Mouse (Mus musculus) MEL-GATA-1-ER (cell line): ENCODE results near the gene Clk3.
A peak's percentile ranks its signal among the peaks of the same experiment; 100 is the strongest.

Source experiments
- DNase-seq: peaks from one replicate; pipeline ENCODE4 v3.0.0-alpha.2; 2012; ENCODE audit warnings: low read depth; ENCODE audit errors: extremely low read depth

The Clk3 gene

DNA sequence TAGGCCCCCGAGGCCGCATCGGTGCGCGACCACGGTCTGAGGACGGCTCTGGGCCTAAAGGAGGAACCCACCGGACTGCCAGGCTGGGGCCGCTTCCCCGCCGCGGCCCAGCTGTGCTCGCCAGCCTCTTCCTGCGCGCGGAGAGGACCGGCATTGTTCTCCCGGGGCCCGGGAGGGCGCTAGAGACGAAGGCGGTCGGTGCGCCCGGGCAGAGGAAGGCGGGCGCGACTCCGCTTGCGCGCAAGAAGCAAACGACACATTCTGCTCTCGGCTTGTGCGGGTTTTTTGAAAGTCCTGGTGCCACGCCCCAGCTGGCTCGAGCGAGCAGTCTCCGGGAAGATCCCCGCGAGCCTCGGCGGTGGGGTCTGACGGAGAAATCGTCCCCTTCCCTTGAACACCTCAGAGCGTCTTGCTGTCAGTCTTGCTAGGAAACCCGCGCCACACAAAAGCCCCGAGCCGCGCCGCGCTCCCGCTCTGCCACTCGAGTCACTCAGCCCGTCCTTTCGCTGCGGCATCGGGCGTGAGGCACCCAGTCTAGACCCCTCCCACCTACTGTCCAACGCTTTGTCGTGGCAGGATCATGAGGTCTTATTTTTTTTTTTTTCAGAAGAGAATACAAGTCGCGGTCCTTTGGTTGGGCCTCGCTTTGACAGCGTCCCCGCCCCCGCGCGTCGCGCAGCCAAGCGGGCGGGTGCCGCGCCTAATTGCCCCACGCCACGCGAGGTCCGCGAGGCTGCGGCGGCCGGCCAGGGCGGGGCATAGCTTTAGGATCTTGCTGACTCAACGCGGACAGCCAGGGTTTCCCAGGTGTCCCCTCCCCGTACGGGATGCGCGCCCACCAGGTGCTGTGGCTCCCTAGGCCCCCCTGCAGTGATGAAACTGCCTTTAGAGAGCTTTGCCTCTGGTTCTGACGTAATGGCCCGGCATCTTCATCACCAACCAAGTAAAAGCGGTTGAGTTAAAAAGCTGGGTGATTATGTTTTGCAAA lies at the start of gene Clk3:
Gene Clk3, minus strand, starts transcription at position 497 of the 988 bp plus-strand sequence.
- DNase-seq: no peak

DNA sequence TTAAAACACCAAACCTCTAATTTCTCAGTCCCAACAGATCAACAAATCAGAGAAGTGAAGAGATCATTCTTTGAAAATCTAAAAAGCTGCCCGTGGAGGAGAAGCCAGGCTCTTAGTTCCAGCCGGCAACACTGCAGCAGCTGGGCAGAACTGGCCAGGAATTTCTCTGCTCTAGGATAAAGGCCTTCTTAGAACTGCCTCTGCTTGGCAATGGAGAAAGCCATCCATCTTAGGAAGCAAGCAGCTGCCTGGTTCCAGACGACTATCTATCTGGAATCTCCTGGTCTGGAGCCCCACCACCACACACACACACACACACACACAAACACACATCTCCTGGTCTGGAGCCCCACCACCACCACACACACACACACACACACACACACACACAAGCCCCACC lies 49.2 kb upstream of the Clk3 start:
- DNase-seq: no peak

DNA sequence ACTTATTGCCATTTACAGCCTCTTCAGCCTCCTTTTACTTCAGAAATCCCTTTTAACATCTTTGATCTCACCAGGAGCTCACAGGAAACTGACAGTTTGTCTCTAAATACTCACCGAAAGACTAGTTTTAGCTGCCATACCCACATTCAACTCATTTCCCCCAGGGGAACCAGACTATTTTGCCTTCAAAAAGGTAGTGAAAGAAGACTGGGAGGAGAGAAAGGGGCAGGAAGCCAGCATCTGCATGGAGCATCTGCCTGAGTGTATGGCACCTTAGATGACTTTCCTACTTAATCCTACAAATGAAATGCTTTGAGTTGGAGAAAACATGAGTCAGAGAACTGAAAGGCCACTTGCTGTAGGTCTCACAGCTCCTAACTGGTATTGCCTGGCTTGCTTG lies 48.4 kb upstream of the Clk3 start:
- DNase-seq: no peak

DNA sequence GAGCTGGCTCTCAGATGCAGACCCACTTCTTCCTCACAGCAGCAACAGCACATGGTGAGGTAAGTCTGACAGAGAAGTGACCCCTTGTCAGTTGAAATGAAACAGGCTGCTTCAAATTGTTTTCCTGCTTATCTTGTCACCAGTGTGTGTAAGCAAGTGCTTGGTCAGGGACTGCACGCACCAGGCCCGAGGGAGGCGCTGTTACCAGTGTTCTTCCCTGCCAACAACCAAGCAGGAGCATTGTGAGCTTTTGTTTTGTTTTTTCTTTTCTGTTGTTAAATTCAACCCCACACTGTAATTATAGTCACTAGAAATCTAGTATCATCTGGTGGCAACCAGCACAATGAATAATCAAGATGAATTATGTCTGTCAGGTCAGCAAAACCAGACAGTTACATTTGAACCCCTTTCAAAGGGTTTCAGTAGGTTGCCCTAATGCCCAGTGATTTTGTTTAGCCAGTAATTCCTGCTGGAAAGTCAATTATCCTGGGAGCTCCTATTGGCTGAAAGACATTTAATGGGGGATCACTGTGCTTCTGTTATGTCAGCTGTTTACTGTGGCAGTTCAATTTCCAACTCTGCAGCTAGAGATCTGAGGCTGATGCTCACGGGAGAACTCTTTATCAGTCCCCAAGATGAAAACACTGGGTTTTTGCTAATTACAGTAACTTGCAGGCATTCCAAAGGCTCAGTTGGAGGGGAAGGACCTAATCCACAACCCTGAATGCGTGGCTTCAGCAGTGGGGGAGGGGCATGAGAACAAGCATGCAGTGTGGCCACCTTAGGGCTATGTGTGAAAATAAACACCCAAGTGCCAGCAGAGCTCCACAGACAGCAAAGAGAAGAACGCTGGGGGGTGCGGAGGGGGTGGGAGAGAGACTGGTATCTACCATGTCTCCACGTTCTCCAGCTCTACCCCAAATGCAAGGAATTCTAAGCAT lies 46.4 kb upstream of the Clk3 start:
- DNase-seq: no peak

DNA sequence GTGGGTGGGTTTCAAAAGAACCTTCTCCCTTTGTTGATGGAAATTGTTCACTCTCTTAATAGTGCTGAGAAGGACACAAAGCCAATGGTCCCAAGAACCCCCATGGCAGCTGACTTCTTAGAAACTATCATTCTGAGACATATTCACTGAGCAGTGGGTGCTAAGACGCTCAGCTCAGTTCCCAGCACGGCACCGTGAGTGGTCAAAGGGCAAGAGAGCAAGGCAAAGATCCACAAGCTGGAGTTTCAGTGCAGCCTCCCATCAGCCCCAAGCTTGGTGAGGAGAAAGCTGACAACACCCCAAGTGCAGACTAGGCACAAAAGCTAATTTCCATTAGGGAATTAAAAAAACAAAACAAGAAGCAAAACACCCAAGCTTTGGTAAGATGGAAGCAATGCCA lies 45.0 kb upstream of the Clk3 start:
- DNase-seq: no peak

DNA sequence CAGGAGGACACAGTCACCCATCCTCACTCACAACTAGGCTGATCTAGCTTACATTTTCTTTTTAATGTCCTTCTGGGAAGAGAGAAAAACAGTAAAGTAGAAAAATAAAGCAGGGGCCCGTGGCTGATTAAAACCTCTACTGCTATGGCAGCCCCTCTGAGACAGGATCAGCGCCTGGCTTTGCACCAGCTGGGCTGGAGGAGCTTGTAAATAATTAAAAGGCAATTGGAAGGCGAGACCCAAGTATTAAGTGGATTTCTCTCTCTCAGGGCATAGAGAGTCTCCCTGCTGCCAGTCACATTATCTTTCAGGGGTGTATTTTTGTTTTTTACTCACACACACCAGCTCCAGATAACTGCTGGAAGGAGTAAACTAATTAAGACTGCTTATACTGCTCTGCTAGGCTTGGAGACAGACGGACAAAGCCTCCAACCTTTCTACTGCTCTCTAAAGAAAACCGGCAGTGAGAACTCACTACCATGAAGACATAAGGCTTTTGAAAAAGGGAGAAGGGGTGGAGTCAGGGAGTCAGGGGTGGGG lies 43.2 kb upstream of the Clk3 start:
- no peak for DNase-seq

DNA sequence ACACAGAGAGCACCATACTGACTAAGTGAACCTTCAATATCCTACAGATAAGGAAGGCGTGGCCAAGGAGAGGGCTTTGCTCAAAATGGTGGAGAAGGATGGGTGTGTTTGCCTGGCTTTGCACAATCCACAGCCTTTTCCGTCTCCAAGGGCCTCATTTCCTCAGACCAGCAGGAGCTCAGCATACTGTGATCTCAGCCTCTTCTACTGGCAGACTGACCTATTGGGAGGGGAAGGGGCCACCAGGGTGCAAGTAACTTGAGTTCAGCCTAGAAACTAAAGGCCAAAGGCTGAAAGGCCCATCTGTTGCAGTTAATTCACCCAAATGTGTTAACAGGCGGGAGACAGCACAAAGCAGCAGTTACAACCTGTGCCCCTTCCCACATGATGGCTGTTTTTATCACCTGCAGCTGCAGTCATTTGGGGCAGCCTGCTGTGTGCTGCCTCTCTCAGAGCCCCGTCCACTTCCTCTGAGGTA lies 41.6 kb upstream of the Clk3 start:
- DNase-seq: no peak

DNA sequence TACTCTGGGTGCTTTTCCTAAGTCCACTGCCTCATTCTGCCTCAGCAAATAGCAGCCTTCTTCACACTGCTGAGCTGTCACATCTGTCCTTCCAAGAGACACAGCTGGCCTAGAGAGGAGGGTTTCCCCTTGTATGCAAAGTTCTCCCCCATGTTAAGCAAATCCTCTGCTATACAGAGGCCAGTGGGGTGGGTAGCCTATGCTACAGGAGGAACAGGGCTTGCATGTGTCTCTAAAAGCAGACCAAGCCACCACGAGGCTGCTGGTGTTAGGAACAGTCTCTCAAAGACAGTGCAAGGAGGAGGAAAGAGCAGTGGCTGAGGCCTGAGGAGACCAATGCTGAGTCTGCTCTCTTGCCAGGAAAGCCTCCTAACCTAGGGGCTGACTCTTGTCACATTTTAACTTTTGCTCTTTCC lies 40.4 kb upstream of the Clk3 start:
- DNase-seq: no peak

DNA sequence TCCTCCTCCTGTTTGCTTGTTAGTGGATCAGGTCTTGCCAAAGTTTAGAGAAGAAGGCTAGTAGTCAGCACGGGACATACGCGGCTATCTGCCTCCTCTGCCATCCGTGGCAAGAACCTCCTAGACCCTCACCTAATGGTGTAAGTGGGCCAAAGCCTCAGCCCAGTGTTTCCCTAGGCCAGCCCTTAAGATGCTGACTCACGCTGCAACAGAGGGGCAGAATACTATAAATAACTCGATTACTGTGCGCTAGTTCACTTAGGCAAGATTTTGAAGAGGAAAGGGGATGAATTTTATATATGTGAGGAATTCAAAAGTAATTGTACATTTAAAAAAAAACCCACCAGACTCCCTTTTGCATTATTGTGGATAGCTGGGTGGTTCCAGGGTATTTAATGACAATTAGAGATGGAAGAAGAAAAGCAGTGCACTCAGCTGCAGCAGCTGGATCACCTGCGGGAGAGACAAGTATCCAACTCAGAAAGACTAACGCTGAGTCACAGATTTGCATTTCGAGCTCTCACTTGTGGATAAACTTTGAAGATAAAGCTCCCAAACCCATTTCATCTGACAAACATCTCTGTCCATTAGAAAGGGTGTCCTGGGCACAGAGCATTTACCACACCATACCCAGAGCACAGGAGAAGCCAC lies 39.6 kb upstream of the Clk3 start:
- DNase-seq: no peak

DNA sequence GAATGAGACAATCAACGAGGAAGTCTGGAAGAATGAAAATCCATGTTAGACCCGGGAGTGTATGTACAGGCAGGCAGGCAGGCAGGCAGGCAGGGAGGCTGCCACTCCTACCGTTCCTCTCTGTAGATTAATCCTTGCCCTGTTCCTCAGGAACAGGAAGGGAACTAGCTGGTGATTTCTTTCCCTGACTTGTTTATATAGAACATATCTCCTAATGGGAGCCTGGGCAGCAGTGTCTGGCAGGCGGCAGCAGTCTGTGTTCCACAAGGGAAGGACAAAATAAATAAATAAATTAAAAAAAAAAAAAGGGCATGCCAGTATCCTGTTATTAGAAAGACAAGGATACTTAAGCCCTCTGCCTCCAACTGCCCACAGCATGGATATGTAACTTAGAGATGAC lies 38.2 kb upstream of the Clk3 start:
- no peak for DNase-seq

DNA sequence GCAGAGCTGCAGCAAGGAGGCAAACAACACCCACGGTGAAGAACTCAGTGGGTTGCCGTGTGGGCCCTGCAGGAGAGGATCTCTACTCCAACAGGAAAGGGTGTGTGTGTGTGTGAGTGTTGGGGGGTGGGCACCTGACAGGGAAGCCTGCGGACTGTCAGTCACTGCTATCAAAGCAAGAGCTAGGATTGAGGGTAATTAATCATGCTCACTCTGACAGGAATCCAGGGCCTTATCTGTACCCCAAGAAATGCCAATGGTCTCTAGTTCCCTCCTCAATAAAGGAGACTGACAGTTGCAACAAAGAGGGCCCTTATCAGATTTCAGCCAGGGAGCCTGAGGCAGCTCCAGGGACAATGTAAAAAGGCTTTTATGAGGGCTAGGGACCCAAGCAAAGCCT lies 37.4 kb upstream of the Clk3 start:
- no peak for DNase-seq

DNA sequence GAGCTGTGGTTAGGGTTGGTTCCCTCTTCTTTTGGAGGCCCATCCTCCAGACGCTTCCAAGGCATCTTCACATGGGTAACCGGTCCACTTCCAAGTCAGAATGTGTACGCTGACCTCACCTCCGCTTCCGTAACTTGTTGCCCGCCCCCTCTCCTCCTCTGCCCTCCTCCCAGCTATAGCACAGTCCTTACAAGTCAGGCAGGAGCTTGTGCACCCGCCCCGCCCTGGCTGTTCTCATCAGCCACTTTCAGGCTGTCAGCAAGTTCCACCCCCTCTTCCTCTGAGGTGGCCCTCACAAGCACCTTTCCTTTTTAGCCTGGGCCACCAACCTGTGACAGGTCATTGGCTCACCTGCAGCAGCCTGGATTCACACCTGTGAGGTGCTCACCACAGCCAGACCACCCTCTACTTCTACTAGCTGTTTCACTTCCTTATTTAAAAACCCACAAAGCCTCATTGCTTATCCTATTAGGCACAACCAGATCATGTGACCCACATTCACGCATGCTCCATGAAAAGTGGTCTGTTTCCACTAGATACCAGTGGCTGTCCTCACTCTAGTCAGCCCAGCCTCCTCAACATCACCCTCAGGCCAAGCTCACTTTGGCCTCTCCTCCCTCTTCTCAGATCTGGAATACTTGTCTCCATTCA lies 34.8 kb upstream of the Clk3 start:
- DNase-seq: peak; percentile 74

DNA sequence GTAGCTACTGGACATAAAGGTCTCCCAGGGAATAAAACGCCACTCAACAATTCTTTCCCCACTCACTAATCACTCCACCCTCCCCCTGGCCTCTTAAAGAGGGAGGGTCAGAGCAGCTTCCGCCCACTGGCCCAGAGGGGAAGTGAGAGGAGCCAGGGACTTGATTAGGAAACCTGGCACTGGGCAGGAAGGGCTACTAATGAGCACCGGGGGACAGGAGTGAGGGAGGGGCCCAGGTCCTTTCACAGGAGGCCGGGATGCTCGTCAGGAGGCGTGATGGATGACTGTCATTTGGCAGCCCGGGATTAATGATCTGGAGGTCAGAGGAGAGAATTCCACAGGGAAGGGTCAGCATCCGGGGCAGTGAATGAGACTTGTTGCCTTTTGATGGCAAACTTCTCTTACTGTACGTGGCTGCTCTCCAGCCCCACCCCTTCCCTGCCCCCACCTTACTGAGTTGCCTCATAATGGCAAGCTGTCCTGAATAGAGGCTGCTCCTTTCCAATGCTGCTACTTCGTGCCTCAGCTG lies 33.1 kb upstream of the Clk3 start:
- no peak for DNase-seq

DNA sequence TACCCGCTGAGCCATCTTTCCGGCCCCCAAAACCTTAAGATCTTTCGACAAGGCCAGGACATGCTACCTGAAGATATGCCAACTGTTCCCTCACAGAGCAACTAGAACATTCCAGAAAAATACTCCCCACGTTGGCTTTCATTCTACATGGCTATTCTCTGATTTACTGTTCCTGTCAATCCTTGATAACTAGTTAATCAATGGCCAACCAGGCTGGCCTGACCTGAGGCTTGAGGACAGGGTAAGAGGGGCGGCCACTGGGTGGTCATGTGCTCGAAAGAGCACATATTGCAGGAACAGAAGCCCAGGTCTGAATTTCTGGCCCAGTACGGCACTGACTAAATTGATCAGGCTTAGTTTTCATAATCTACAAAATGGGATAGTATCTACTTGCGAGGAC lies 31.8 kb upstream of the Clk3 start:
- no peak for DNase-seq

DNA sequence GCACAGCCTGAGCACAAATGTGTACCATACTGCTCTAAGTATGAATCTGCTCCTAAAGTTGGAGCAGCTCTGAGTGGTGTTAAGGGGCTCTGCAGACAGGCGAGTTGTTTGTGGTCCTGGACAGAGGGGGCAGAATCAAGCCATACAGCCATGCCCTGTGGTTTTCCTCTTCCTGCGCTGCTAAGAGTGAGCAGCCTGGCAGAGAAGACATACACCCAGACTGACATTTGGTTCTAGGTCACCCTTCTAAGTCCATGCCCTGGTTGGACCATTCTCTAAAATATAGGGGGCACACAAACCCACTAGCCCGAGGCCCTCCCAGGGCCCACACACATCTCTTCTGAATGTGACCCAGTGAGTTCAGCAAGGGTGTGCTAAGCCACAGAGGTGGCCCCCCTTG lies 24.1 kb upstream of the Clk3 start:
- DNase-seq: no peak

DNA sequence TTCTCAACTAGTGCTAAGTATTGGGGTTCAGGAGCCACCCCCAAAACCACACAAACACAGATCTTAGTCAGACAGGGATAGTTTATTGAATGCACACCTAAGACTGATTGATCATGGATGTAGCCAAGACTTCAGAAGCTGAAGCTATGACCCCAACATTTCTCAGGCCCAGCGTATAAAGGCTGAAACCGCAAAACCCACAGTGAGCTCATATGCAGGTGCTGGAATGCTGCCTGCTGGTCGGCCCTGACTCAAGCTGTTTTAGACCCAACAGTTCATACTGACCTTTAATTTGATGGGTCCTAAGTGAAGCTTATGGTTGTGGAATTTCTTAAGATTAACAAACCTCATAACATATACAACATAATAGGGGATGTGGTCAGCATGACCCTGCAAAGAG lies 17.0 kb upstream of the Clk3 start:
- DNase-seq: no peak

DNA sequence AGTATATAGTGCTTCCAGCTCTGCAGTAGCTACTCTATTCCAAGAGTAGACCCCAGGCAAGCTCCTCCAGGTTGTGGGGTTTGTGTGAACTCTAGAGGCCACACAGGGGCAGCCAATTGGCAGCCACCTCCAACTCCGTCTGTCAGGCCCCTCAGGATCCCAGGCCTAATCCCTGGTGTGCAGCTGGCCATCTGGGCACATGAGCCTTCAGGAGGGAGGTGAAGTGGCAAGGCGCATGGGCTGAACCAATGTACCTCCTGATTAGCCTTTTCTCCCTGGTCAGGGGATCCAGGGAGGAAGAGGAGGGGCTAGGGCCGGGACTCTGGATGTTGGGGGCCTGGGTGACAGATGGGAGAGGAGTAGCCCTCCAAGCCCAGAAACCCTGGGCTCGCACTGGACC lies 10.1 kb upstream of the Clk3 start:
- no peak for DNase-seq

DNA sequence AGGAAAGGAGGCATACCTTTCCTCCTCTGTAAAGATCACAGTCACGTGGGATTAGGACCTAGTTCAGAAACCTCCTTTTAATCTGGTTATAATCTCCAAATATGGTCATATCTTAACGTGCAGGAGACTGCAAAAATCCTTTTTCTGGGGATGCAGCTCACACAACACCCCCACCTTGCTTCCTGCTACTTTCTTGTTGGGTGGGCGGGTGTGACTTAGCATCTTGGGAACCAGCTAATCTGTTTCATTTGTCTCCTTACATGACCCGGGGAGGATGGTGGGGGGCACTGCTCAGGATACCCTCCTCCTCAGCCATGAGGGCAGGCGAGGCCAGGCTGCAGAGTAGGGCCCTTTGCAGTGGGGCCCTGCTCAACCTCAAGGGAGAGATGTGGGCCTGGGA lies 9.4 kb upstream of the Clk3 start:
- DNase-seq: no peak

DNA sequence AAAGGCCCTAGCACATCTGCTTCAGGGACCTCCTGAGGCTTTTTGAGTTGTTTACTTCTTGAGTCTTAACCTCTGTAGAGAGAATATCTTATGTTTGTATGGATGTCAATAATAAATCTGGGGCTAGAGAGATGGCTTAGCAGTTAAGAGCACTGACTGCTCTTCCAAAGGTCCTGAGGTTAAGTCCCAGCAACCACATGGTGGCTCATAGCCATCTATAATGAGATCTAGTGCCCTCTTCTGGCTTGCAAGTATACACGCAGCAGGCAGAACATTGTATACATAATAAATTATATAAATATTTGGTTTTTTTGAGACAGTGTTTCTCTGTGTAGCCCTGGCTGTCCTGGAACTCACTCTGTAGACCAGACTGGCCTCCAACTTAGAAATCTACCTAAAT lies 8.5 kb upstream of the Clk3 start:
- no peak for DNase-seq

DNA sequence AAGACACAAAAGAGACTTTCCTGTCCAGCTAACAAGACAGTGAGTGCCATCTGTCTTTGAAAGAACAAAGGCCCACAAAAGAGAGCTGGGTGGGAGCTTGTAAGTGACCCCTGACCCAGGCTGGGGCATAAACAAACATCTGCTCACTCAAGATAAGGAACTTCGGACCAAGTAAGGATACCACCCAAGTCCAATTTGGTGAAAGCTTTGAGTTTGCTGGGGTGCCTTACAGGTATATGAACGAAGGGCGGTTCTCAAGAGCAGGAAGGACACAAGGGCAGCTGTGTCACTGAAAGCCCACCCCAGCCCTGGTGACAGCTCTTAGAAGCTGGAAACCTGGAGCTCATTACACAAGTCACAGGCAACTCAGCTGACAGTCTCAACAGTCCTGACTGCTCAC lies 8.1 kb upstream of the Clk3 start:
- no peak for DNase-seq

DNA sequence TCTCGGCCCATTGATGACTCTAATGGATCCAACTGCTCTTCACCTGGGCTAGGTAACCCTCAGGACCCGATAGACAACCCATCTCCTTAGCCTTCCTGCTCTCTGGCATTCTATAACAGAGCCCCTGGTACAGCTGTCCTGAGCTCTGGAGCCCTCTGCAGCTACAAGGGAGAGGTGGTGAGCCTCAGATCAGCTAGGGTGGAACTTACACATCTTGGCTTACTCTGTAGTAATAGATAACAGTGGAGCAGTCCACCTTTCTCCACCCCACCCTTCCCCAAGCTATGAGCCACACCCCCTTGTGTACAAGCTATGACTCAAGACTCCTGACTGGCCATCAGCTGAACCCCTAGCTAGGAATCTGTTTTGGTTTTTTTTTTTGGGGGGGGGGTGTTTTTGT lies 5.2 kb upstream of the Clk3 start:
- no peak for DNase-seq
